Mouse (Mus musculus) cerebellum, adult 2 months (tissue): ENCODE data around the gene Cdr2l.
"Not testable (repeated sequence)": the region's sequence is repeated elsewhere in the genome, so short reads cannot be mapped to it uniquely, and the experiment has no call there.

ENCODE experiments used
- CTCF ChIP-seq: fragments of 200-500 bp; IDR thresholded peaks from 2 replicates; pipeline ENCODE4 v1.5.1; 2011; ENCODE audit warnings: low read depth, mild to moderate bottlenecking, control low read depth, low read length, moderate library complexity, borderline replicate concordance; ENCODE audit not compliant: insufficient read depth
- POLR2A ChIP-seq: fragments of 200-500 bp; IDR thresholded peaks from 2 replicates; pipeline ENCODE4 v1.6.1; 2011; ENCODE audit warnings: low read length, control low read depth, borderline replicate concordance; ENCODE audit not compliant: insufficient read depth

- TF ChIP-seq CTCF, POLR2A: not testable (repeated sequence)
Measured at GRCm38 (mm10) chr11:115386859-115387258, 5.1 kb downstream of the Cdr2l start.
